Mouse (Mus musculus) neural tube, embryonic 11.5 days (tissue): ENCODE measurements at regions not wholly inside any gene's neighbourhood (a gene's known extent, or its start where the extent isn't known, plus 50 kb on each side); places are given as distances from the start of the nearest gene placed in this dataset.

ENCODE experiments used
- ATAC-seq: fragments of 200-750 bp; cut with Nextera tagmentation; 2 replicates; pipeline ENCODE4 v1.8.0; 2017; ENCODE audit warnings: moderate number of reproducible peaks, mild to moderate bottlenecking, moderate TSS enrichment, moderate library complexity; ENCODE audit not compliant: insufficient read depth, low FRiP score, low TSS enrichment
- DNase-seq: peaks from one replicate; pipeline ENCODE4 v3.0.0-alpha.2; 2015; ENCODE audit warnings: low spot score
- H3K27ac ChIP-seq: fragments of 300-500 bp; sonication (generic); 2 replicates; pipeline ENCODE4 v1.5.1; 2014; ENCODE audit warnings: low read depth, mild to moderate bottlenecking, low read length
- H3K27me3 ChIP-seq: fragments of 300-500 bp; sonication (generic); 2 replicates; pipeline ENCODE4 v1.6.1; 2014; ENCODE audit warnings: mild to moderate bottlenecking, low read length, mixed read lengths; ENCODE audit not compliant: control insufficient read depth, insufficient read depth
- H3K36me3 ChIP-seq: fragments of 300-500 bp; sonication (generic); 2 replicates; pipeline ENCODE4 v1.6.1; 2014; ENCODE audit warnings: mild to moderate bottlenecking, low read length, moderate library complexity, mixed read lengths; ENCODE audit not compliant: control insufficient read depth, insufficient read depth
- H3K4me1 ChIP-seq: fragments of 300-500 bp; sonication (generic); 2 replicates; pipeline ENCODE4 v1.6.1; 2014; ENCODE audit warnings: low read length, mixed read lengths; ENCODE audit not compliant: control insufficient read depth, insufficient read depth
- H3K4me2 ChIP-seq: fragments of 300-500 bp; sonication (generic); 2 replicates; pipeline ENCODE4 v1.6.1; 2014; ENCODE audit warnings: low read depth, mild to moderate bottlenecking, moderate library complexity
- H3K4me3 ChIP-seq: fragments of 300-500 bp; sonication (generic); 2 replicates; pipeline ENCODE4 v1.5.1; 2014; ENCODE audit warnings: low read depth, low read length
- H3K9ac ChIP-seq: fragments of 300-500 bp; sonication (generic); 2 replicates; pipeline ENCODE4 v1.6.1; 2014; ENCODE audit warnings: mild to moderate bottlenecking, low read length
- H3K9me3 ChIP-seq: fragments of 300-500 bp; sonication (generic); 2 replicates; pipeline ENCODE4 v1.6.1; 2016; ENCODE audit warnings: low read length; ENCODE audit not compliant: control insufficient read depth
- WGBS: fragments of 180-500 bp; shearing (Covaris S2); extraction: QIAGEN DNeasy Blood & Tissue Kit; methylation state at CpG from one replicate; pipeline ENCODE4 v1.1.7; 2014; 5-methylcytosine and 5-hydroxymethylcytosine counted together

GRCm38 (mm10) chr13:97428163-97428562 is 187.3 kb downstream of the Enc1 start:
- DNase-seq = no peak
- H3K4me1 ChIP-seq = peaks cover 3% of the 10 kb centered on the region; the same call in 1 of the 2 replicates
- H3K27ac ChIP-seq = no peak overlapping the region
- H3K4me2 ChIP-seq = no peak overlapping the region
- H3K9me3 ChIP-seq = no peaks in the 10 kb centered on the region
- WGBS = 40% methylated on average over 6 of the region's 6 CpGs
- no peaks in the 10 kb centered on the region for H3K27me3 ChIP-seq
- peak; percentile 55 for ATAC-seq
- H3K9ac ChIP-seq = no peak overlapping the region
- H3K4me3 ChIP-seq = no peak overlapping the region
- no peaks in the 10 kb centered on the region for H3K36me3 ChIP-seq

GRCm38 (mm10) chr13:97427537-97427936 is 186.6 kb downstream of the Enc1 start:
- ATAC-seq (no peak), DNase-seq (no peak)
- Histone ChIP-seq H3K27ac (no peak overlapping the region), H3K4me2 (no peak overlapping the region), H3K4me3 (no peak overlapping the region), H3K9me3 (no peaks in the 10 kb centered on the region), H3K27me3 (no peaks in the 10 kb centered on the region), H3K9ac (no peak overlapping the region), H3K36me3 (no peaks in the 10 kb centered on the region), H3K4me1 (peaks cover 3% of the 10 kb centered on the region; the same call in 1 of the 2 replicates)
- 77% methylated on average over 4 of the region's 4 CpGs for WGBS

- DNase-seq = no peak
- Histone ChIP-seq H3K4me3 (no peak overlapping the region), H3K4me1 (peaks cover 3% of the 10 kb centered on the region; the same call in 1 of the 2 replicates), H3K9ac (no peak overlapping the region), H3K27ac (no peak overlapping the region), H3K36me3 (no peaks in the 10 kb centered on the region), H3K9me3 (no peaks in the 10 kb centered on the region), H3K4me2 (no peak overlapping the region), H3K27me3 (no peaks in the 10 kb centered on the region)
- no peak for ATAC-seq
- WGBS = 84% methylated on average over 9 of the region's 9 CpGs
Observed at GRCm38 (mm10) chr13:97425731-97426130, 184.8 kb downstream of the Enc1 start.

GRCm38 (mm10) chr13:97423911-97424310 is 183.0 kb downstream of the Enc1 start:
- DNase-seq (no peak), ATAC-seq (no peak)
- no peak overlapping the region for H3K4me3 ChIP-seq
- WGBS = 67% methylated on average over 6 of the region's 6 CpGs
- H3K9ac ChIP-seq = no peak overlapping the region
- H3K36me3 ChIP-seq = no peaks in the 10 kb centered on the region
- peaks cover 3% of the 10 kb centered on the region; the same call in 1 of the 2 replicates for H3K4me1 ChIP-seq
- no peak overlapping the region for H3K4me2 ChIP-seq
- no peak overlapping the region for H3K27ac ChIP-seq
- H3K27me3 ChIP-seq = no peaks in the 10 kb centered on the region
- no peaks in the 10 kb centered on the region for H3K9me3 ChIP-seq

- Histone ChIP-seq H3K4me2 (no peak overlapping the region), H3K36me3 (no peaks in the 10 kb centered on the region), H3K9me3 (no peaks in the 10 kb centered on the region), H3K4me1 (peaks cover 3% of the 10 kb centered on the region; the same call in 1 of the 2 replicates), H3K27me3 (no peaks in the 10 kb centered on the region), H3K4me3 (no peak overlapping the region), H3K9ac (no peak overlapping the region), H3K27ac (no peak overlapping the region)
- WGBS = 86% methylated on average over 5 of the region's 5 CpGs
- DNase-seq = no peak
- no peak for ATAC-seq
Observed at GRCm38 (mm10) chr13:97423298-97423817, 182.5 kb downstream of the Enc1 start.

GRCm38 (mm10) chr13:97422897-97423296 is 182.0 kb downstream of the Enc1 start:
- H3K4me2 ChIP-seq = no peak overlapping the region
- H3K4me1 ChIP-seq = peaks cover 3% of the 10 kb centered on the region; the same call in 1 of the 2 replicates
- no peak overlapping the region for H3K9ac ChIP-seq
- H3K36me3 ChIP-seq = no peaks in the 10 kb centered on the region
- WGBS = 79% methylated on average over 7 of the region's 7 CpGs
- no peak overlapping the region for H3K27ac ChIP-seq
- DNase-seq (no peak), ATAC-seq (no peak)
- no peaks in the 10 kb centered on the region for H3K9me3 ChIP-seq
- H3K27me3 ChIP-seq = no peaks in the 10 kb centered on the region
- no peak overlapping the region for H3K4me3 ChIP-seq

- no peak for DNase-seq
- Histone ChIP-seq H3K4me1 (peaks cover 3% of the 10 kb centered on the region; the same call in 1 of the 2 replicates), H3K27ac (no peak overlapping the region), H3K4me2 (no peak overlapping the region), H3K27me3 (no peaks in the 10 kb centered on the region), H3K4me3 (no peak overlapping the region), H3K9ac (no peak overlapping the region), H3K36me3 (no peaks in the 10 kb centered on the region), H3K9me3 (no peaks in the 10 kb centered on the region)
- 89% methylated on average over 3 of the region's 3 CpGs for WGBS
- ATAC-seq = no peak
Observed at GRCm38 (mm10) chr13:97421831-97422230, 180.9 kb downstream of the Enc1 start.

GRCm38 (mm10) chr13:97420773-97421172 is 179.9 kb downstream of the Enc1 start:
- no peak for DNase-seq
- no peak overlapping the region for H3K27ac ChIP-seq
- no peaks in the 10 kb centered on the region for H3K27me3 ChIP-seq
- no peaks in the 10 kb centered on the region for H3K9me3 ChIP-seq
- 67% methylated on average over 3 of the region's 3 CpGs for WGBS
- no peak overlapping the region for H3K9ac ChIP-seq
- no peak overlapping the region for H3K4me3 ChIP-seq
- no peaks in the 10 kb centered on the region for H3K36me3 ChIP-seq
- H3K4me1 ChIP-seq = peaks cover 3% of the 10 kb centered on the region; the same call in 1 of the 2 replicates
- H3K4me2 ChIP-seq = no peak overlapping the region
- ATAC-seq = no peak

GRCm38 (mm10) chr13:97419100-97419499 is 178.2 kb downstream of the Enc1 start:
- DNase-seq (no peak), ATAC-seq (no peak)
- H3K36me3 ChIP-seq = no peaks in the 10 kb centered on the region
- no peak overlapping the region for H3K9ac ChIP-seq
- H3K27me3 ChIP-seq = no peaks in the 10 kb centered on the region
- H3K9me3 ChIP-seq = no peaks in the 10 kb centered on the region
- 89% methylated on average over 3 of the region's 3 CpGs for WGBS
- H3K27ac ChIP-seq = no peak overlapping the region
- peaks cover 1% of the 10 kb centered on the region; the same call in 1 of the 2 replicates for H3K4me1 ChIP-seq
- H3K4me2 ChIP-seq = no peak overlapping the region
- no peak overlapping the region for H3K4me3 ChIP-seq
